Mouse (Mus musculus) hindlimb bud, embryonic 11.5 days (tissue): ENCODE data around the gene Nt5c2.

ENCODE experiments used
- DNase-seq: peaks from one replicate; pipeline ENCODE4 v3.0.0-alpha.2; 2012; ENCODE audit warnings: low read depth, low spot score; ENCODE audit errors: extremely low spot score

Gene Nt5c2

GRCm38 (mm10) chr19:46892856-46893255 is 122.1 kb downstream of the Nt5c2 start:
- DNase-seq, result no peak

GRCm38 (mm10) chr19:46890657-46891056 is 124.3 kb downstream of the Nt5c2 start:
- no peak for DNase-seq

DNA sequence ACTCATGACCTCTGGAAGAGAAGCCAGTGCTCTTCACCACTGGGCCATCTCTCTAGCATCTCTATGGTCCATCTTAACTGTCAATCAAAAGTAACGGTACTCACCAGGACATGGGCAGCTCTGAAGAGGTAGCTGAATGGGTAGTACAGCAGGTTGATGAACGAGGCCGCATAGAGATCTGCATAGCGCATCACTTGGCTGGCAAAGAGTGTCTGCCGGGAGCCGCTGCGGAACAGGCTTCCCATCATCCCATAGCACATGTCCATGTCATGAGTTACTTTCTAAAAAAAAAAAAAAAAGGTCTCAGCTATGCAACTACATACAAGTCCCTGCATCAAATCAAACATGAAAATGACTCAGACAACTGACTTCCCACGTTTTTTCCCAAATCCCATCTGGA is 125.3 kb downstream of the Nt5c2 start:
- DNase-seq, result no peak

DNA sequence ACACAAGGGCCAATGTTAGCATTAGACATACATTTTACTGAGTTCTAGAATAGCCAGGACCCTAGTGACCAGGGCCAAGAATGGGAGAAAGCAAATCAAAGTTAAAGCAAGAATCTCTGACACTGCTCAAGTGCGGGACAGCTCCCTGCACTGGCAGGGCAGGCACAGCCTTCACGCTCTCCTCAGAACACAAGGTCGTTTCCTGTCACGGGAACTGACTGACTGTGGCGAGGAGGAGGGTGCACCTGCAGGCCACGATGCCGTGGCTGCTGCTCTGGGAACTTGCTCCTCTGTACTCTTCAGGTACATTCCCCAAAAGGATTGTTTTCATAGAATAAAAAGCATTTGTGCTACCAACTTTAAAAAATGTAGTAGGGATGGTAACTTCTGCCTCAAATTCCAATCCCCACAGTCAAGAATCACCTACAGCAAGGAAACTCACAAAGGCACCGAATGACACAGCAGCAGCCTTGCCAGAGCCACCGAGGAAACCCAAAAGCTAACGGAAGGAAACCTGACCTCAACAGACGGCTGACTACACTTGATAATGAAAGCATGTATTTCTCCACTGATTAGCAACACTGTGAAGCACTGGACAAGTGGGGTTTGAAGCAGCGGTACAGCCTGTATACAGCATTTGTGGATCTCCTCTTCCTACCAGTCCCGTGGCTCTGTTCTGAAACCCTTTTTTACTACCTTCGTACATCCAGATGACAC is 127.0 kb downstream of the Nt5c2 start:
- DNase-seq, result no peak

GRCm38 (mm10) chr19:46886826-46887225 is 128.1 kb downstream of the Nt5c2 start:
- no peak for DNase-seq

GRCm38 (mm10) chr19:46885365-46885764 is 129.6 kb downstream of the Nt5c2 start:
- DNase-seq, result no peak

DNA sequence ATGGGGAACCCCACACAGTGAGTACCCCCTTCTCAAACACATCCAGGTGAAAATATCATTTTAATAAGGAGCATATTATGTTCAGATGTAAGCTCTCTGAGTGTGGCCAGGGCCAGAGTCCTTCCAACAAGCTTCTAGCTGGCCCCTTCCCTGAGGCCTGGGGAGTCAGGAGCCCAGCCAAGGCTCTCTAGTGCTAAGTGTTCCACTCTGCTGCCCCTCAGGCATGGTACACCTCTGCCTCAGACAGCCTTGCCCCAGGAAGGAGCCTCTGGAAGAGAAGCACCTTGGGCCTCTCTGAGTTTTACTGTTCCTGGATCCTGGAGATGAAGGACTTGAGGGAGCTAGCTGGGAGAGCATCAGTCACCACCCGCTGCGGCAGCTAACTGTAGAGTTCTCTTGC is 135.1 kb downstream of the Nt5c2 start:
- DNase-seq, result no peak

GRCm38 (mm10) chr19:46878346-46878745 is 136.6 kb downstream of the Nt5c2 start:
- DNase-seq, result no peak

GRCm38 (mm10) chr19:46877886-46878285 is 137.1 kb downstream of the Nt5c2 start:
- no peak for DNase-seq

- peak; percentile 53 for DNase-seq
Measured at GRCm38 (mm10) chr19:46875790-46876189, 139.2 kb downstream of the Nt5c2 start.

DNA sequence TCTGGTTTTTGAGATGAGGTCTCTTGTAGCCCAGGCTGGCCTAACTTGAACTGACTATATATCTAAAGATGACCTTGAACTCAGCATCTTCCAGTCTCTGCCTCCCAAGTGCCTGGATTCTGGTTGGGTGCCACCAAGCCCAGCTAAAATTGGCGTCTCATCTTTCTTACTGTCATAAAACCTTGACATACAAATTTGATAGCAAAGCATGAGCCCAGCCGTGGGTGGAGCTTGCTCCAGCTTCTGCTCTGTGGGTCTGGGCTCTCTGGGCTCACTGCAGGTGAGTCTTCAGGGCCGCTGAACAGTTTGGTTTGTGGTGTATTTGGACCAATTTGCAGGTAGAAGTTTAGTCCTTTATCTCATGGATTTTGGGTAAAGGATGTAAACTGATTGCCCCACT is 141.0 kb downstream of the Nt5c2 start:
- no peak for DNase-seq

- DNase-seq, result no peak
Measured at GRCm38 (mm10) chr19:46871651-46872050, 143.3 kb downstream of the Nt5c2 start.

DNA sequence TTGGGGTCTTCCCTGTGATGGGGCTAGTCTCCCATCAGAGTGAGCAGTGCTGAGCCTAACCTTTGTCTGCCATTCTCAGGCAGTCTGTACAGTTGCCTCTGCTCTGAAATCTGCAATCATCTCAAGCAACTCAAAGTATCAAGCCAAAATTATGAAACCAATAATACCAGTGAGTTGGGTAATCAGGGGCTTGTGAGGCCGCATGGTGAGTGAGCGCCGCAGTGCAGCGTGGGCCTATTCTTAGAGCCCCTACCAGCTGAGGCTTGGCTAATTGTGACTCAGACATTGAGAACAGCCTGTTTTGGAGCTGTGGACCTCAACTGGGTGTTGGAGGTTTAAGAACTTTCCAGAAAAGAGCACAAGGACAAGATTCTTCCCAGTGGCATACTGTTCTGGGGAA is 143.9 kb downstream of the Nt5c2 start:
- no peak for DNase-seq

- peak; percentile 62 for DNase-seq
Measured at GRCm38 (mm10) chr19:46869526-46869925, 145.4 kb downstream of the Nt5c2 start.

DNA sequence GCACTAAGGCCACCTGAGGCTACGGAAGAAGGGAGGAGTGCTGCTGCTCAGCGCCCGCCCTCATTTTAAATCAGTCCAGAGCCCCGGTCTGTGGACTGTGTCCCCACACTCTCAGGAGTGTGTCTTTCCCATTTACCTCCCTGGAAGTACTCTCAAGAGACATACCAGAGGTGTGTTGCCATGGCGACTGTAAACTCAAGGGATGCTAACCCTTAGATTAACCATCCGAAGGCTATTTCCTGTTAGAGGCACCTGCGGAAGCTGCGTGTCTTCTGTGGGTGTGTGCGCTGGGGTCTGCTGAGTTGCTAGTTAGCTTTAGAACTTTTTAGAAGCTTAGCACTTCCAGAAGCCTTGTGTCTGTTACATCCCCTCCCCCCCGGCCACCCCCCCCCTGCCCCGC is 145.9 kb downstream of the Nt5c2 start:
- no peak for DNase-seq

DNA sequence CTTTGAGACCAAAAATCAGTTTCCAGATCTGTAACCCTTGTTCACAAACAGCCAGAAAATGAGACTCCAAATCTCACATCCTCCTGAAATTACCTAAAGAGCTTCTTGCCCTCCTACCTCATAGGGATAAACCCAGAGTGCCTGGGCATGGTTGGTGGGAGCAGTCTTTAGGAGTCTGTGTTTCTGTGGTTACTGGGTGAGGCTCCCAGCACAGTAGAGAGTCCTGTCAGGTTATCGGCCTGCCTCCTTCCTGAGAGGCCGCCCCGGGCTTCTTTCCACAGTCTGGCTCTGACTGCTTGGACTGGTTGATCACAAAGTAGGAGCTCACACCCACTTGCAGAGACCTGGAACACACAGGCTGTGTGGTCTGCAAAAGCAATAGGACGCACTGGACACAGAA is 149.6 kb downstream of the Nt5c2 start:
- no peak for DNase-seq

DNA sequence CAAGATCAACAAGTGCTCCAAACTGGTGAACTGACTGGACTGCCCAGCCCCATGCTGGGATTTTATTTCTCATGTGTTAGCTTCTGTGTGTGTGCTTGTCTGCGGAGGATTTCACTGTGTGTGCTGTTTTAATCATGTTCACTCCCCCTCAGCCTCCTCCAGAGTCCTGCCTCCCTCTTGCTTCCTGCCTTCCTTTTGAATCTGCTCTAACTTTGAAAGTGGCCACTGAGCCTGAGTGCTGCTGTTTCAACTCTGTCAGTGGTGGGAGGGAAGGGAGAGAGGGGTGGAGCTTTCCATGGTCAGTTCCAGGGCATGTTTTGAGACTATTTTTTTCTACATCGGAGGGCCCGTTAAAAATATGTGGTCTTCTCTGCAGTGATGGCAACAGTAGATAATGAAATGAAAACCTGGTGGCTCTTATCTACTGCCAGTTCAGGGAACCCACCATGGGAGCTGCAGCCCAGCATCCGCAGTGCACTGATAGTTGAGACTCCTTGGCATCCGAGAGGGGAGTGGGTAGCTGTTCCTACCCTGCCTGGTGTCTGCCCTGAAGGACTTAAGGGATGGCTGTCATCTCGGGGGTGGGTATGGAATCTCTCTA is 150.1 kb downstream of the Nt5c2 start:
- no peak for DNase-seq

- no peak for DNase-seq
Measured at GRCm38 (mm10) chr19:46864079-46864478, 150.9 kb downstream of the Nt5c2 start.

DNA sequence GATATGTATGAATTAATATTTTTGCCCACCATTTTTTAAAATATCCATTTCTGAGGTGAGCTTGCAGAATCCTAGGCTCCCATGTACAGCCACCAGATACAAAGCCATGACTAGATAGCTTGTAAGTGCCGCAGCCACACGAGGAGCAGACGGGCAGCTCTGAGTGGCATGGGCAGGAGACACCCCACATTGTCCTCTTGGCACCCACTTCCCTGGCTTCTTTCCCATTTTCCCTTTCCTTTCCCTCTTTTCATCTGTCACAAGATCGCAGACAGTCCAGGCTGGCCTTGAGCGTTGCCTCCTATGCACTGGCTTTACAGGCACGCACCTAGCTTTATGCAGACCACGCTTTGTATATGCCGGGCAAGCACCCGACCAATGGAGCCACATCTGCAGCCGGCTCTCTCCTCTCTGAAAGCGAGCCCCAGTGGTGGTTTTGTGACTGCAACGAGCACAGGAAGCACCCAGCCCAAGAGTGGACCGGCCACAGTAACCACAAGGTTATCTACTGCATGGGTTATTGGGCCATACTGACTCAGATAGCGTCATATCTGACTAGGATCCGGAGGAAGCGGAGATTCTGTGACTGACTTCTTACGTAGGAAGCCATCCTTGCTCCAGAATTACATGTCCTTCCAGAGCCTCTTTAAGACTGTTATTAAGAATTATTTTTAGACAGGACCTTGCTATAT is 151.6 kb downstream of the Nt5c2 start:
- no peak for DNase-seq

DNA sequence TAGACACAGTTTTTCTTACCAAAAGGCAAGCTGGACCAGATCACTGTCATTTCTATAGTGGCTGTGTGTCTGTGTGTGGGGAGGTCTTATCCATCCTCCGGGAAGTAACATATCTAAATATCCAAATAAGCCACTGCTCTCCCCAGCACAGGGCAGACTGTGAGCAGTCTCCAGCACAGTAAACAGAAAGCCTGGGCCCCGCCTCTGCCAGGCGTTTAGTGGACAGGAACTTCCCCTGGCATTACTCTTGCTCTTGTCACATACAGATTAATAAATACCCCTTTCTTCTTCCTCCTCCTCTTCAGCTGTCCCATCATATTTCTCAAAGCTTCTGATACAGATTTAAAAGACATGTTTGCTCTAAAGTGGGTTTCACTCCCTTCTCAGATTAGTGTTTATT is 152.4 kb downstream of the Nt5c2 start:
- DNase-seq, result no peak

- DNase-seq, result no peak
Measured at GRCm38 (mm10) chr19:46858200-46858599, 156.8 kb downstream of the Nt5c2 start.

GRCm38 (mm10) chr19:46857277-46857989 is 157.5 kb downstream of the Nt5c2 start:
- no peak for DNase-seq
